Mouse (Mus musculus) neural tube, embryonic 13.5 days (tissue): ENCODE results near the gene Tpt1. TPM values are rescaled to one million over a fixed set of nuclear protein-coding genes. Genes with fewer than 3 reads are reported as not detected.
A peak's percentile ranks its signal among the peaks of the same experiment; 100 is the strongest.
"Not testable (repeated sequence)": the region's sequence is repeated elsewhere in the genome, so short reads cannot be mapped to it uniquely, and the experiment has no call there.

Experiments used
- ATAC-seq: fragments of 200-750 bp; cut with Nextera tagmentation; 2 replicates; pipeline ENCODE4 v1.8.0; 2017; ENCODE audit warnings: low read depth, mild to moderate bottlenecking, moderate TSS enrichment, moderate library complexity
- H3K27ac ChIP-seq: fragments of 300-500 bp; sonication (generic); replicated peaks from 2 replicates; pipeline ENCODE4 v1.5.1; 2015; ENCODE audit warnings: moderate library complexity, mild to moderate bottlenecking, inconsistent platforms
- H3K27me3 ChIP-seq: fragments of 300-500 bp; sonication (generic); 2 replicates; pipeline ENCODE4 v1.6.1; 2015; ENCODE audit warnings: mild to moderate bottlenecking, inconsistent platforms
- H3K36me3 ChIP-seq: fragments of 300-500 bp; sonication (generic); 2 replicates; pipeline ENCODE4 v1.6.1; 2015; ENCODE audit warnings: mild to moderate bottlenecking, inconsistent platforms
- H3K4me1 ChIP-seq: fragments of 300-500 bp; sonication (generic); replicated peaks from 2 replicates; pipeline ENCODE4 v1.6.1; 2015; ENCODE audit warnings: inconsistent platforms
- H3K4me2 ChIP-seq: fragments of 300-500 bp; sonication (generic); 2 replicates; pipeline ENCODE4 v1.6.1; 2015; ENCODE audit warnings: inconsistent platforms, mild to moderate bottlenecking, moderate library complexity
- H3K4me3 ChIP-seq: fragments of 300-500 bp; sonication (generic); 2 replicates; pipeline ENCODE4 v1.5.1; 2015; ENCODE audit warnings: mild to moderate bottlenecking, inconsistent platforms
- H3K9ac ChIP-seq: fragments of 300-500 bp; sonication (generic); 2 replicates; pipeline ENCODE4 v1.6.1; 2015; ENCODE audit warnings: moderate library complexity, mild to moderate bottlenecking, inconsistent platforms
- H3K9me3 ChIP-seq: fragments of 300-500 bp; sonication (generic); 2 replicates; pipeline ENCODE4 v1.6.1; 2016; ENCODE audit warnings: inconsistent platforms
- WGBS: fragments of 180-500 bp; shearing (Covaris S2); methylation state at CpG from one replicate; pipeline ENCODE4 v1.1.7; 2015; 5-methylcytosine and 5-hydroxymethylcytosine counted together
- polyA plus RNA-seq: library from polyadenylated mRNA; unstranded; fragments of >200 nt; fragmentation: Nextera tagmentation; extraction: Ambion mirVana; gene quantifications from 2 replicates; pipeline ENCODE4 v1.2.1, GENCODE M21; 2015

The Tpt1 gene
- polyA plus RNA-seq, 1 experiment from 2014 or later, result 917 TPM

GRCm38 (mm10) chr14:75829817-75830216 lies 15.1 kb upstream of the Tpt1 start:
- H3K4me2 ChIP-seq, H3K9ac ChIP-seq, H3K27ac ChIP-seq, H3K4me3 ChIP-seq, ATAC-seq, H3K9me3 ChIP-seq, H3K36me3 ChIP-seq: not testable (repeated sequence)
- Histone ChIP-seq H3K4me1 (peaks cover 29% of the 10 kb centered on the region), H3K27me3 (peaks cover 20% of the 10 kb centered on the region)
- 65% methylated on average over 14 of the region's 14 CpGs for WGBS

DNA sequence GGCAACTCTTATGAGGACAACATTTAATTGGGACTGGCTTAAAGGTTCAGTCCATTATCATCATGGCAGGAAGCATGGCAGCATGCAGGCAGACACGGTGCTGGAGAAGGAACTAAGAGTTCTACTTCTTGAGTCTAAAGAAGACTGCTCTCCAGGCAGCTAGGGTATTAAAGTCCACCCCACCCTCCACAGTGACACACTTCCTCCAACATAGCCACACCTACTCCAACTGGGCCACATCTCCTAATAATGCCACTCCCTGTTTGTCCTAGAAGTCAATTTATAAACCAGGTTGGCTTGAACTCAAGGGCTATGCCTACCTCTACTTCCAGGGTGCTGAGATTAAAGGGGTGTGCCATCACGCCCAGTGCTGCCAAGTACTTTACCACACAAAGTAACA lies 12.9 kb upstream of the Tpt1 start:
- H3K9me3 ChIP-seq, result no peaks in the 10 kb centered on the region
- no peak overlapping the region for H3K4me2 ChIP-seq
- H3K27me3 ChIP-seq, result peaks cover 20% of the 10 kb centered on the region
- no peak for ATAC-seq
- H3K27ac ChIP-seq, result no peak overlapping the region
- H3K9ac ChIP-seq, result no peak overlapping the region
- H3K36me3 ChIP-seq, result no peaks in the 10 kb centered on the region
- WGBS, result 97% methylated on average over 2 of the region's 2 CpGs
- H3K4me3 ChIP-seq, result no peak overlapping the region
- H3K4me1 ChIP-seq, result peaks cover 37% of the 10 kb centered on the region

DNA sequence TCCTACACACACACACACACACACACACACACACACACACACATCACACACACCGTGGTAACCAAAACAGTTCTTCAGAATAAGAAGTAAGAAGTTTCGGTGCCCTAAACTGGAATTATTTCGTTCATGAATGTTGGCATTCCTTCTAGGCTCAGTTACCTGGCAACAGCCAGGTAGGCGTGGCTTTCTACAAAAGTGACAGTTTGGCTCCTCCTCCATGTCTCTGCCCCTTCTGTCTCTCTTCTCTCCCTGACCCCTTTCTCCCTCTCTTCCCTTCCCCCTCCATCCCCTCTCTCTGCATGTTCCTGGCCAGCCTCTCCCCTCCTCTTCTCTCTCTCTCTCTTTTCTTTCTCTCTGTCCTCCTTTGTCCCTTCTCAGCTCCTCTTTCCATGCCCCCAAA lies 11.9 kb upstream of the Tpt1 start:
- H3K36me3 ChIP-seq, result no peaks in the 10 kb centered on the region
- no peak overlapping the region for H3K9ac ChIP-seq
- no peak overlapping the region for H3K4me3 ChIP-seq
- no peak overlapping the region for H3K27ac ChIP-seq
- peaks cover 37% of the 10 kb centered on the region for H3K4me1 ChIP-seq
- 30% methylated on average over 4 of the region's 4 CpGs for WGBS
- peak overlapping the region; percentile 72 for H3K4me2 ChIP-seq
- H3K9me3 ChIP-seq, result no peaks in the 10 kb centered on the region
- no peak for ATAC-seq
- H3K27me3 ChIP-seq, result peaks cover 10% of the 10 kb centered on the region

DNA sequence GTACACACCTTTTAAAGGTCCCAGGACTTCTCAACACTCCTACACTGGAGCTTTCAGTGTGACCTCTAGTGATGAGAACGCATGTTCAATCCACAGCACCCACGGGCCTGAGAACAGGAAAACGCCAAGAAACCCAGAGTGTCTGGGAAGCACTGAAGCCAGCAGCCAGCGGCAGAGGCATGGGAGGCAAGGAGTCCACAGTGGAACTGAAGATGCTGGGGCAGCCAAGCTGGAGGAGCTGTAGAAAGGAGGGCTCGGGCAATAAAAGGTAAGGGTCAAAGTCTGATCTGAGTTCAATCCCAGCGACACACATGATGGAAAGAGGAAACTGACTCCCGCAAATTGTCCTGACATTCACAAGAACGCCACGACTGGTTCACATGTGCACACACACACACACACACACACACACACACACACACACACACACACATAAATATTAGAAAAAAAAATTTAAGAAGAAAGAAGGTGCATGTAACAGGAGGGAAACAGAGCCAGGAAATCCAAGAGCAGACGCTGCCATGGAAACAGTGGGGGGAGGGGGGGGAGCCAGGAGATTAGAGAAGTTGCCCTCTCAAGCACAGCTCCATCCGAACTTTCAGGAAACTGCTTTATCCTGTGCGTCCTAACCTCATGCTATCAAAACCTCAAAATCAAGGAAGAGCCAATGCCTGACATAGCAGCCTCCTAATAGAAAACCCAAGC lies 11.2 kb upstream of the Tpt1 start:
- Histone ChIP-seq H3K9ac (peak overlapping the region; percentile 72), H3K36me3 (no peaks in the 10 kb centered on the region), H3K27me3 (peaks cover 3% of the 10 kb centered on the region; the same call in 1 of the 2 replicates), H3K27ac (peak overlapping the region; percentile 85), H3K4me1 (peaks cover 31% of the 10 kb centered on the region), H3K4me3 (peak overlapping the region; percentile 41), H3K9me3 (no peaks in the 10 kb centered on the region), H3K4me2 (peak overlapping the region; percentile 72)
- ATAC-seq, result peak; percentile 24
- 15% methylated on average over 12 of the region's 12 CpGs for WGBS

DNA sequence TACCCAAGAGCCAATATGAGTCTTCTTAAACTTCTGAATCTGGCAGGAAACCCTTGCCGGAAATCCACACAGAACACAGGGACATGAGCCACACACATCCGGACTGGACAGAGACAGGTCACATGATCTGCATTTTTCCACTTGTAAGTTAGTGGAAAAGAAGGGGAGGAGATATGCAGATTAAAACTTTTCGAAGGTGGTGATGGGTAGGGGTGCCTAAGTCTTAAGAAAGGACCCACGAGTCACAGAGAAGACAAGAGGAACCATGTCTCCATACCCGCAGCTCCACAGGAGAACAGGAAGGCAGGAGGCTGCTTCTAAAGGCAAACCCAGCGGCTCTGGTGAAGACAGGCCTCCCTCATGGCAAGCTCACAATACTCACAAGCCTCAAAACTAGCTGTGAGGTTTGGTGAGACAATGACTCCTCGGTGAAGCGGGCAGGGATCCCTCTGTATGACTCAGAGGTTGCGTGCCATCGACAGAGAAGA lies 10.6 kb upstream of the Tpt1 start:
- peak overlapping the region; percentile 72 for H3K4me2 ChIP-seq
- peak overlapping the region; percentile 72 for H3K9ac ChIP-seq
- no peaks in the 10 kb centered on the region for H3K36me3 ChIP-seq
- peak overlapping the region; percentile 41 for H3K4me3 ChIP-seq
- no peaks in the 10 kb centered on the region for H3K9me3 ChIP-seq
- H3K27me3 ChIP-seq, result no peaks in the 10 kb centered on the region
- peaks cover 25% of the 10 kb centered on the region for H3K4me1 ChIP-seq
- peak; percentile 80 for ATAC-seq
- H3K27ac ChIP-seq, result peak overlapping the region; percentile 85
- under 1% methylated on average over 10 of the region's 10 CpGs for WGBS

GRCm38 (mm10) chr14:75834739-75835381 lies 10.0 kb upstream of the Tpt1 start:
- H3K9me3 ChIP-seq, result no peaks in the 10 kb centered on the region
- no peaks in the 10 kb centered on the region for H3K27me3 ChIP-seq
- H3K4me2 ChIP-seq, result peak overlapping the region; percentile 72
- H3K4me3 ChIP-seq, result peak overlapping the region; percentile 41
- H3K36me3 ChIP-seq, result no peaks in the 10 kb centered on the region
- under 1% methylated on average over 16 of the region's 16 CpGs for WGBS
- H3K4me1 ChIP-seq, result peaks cover 25% of the 10 kb centered on the region
- peak; percentile 25 for ATAC-seq
- H3K9ac ChIP-seq, result peak overlapping the region; percentile 72
- peak overlapping the region; percentile 85 for H3K27ac ChIP-seq

GRCm38 (mm10) chr14:75836579-75836978 lies 8.3 kb upstream of the Tpt1 start:
- Histone ChIP-seq H3K4me2 (no peak overlapping the region), H3K4me1 (peaks cover 25% of the 10 kb centered on the region), H3K4me3 (no peak overlapping the region), H3K9ac (no peak overlapping the region), H3K9me3 (no peaks in the 10 kb centered on the region), H3K27ac (no peak overlapping the region), H3K27me3 (no peaks in the 10 kb centered on the region), H3K36me3 (no peaks in the 10 kb centered on the region)
- WGBS, result 96% methylated on average over 3 of the region's 3 CpGs
- ATAC-seq, result no peak

DNA sequence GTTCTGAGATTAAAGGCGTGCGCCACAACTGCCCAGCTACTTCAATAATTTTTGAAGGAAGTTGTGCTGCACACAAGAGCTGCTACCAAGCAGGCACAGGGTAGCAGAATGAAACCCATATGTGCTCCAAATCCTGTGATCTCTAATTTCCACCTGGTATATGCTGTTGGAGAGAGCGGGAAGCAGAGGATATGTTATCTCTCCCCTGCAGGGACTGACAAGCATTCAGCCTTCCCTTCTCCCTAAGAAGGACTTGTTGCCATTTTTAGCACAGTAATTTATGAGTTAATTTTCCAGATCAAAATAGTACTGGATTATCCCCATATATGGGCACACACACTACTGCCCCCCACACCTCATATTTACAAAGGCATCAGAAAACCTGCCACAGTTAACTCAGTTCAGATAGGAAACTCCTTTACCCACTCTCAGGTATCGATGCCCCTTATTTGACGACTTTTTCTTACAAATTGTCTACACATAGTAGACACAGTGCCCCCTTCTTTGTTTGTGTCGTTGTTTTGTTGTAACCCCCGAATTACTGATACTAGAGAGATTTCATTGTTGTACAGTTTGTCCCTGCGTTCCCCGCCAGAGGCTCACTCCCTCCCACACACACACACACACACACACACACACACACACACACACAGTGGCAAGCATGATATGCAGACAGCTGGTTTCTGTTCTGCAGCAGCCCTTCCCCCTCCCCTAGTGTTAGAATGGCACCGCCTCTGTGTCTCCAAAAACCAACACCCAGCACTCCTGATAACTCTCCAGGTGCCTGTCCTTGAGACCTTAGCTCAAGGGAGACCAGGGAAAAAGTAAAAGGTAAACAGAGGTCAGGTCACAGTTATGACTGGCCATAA lies 7.6 kb upstream of the Tpt1 start:
- H3K4me3 ChIP-seq, result no peak overlapping the region
- no peaks in the 10 kb centered on the region for H3K36me3 ChIP-seq
- no peaks in the 10 kb centered on the region for H3K9me3 ChIP-seq
- H3K4me1 ChIP-seq, result peaks cover 25% of the 10 kb centered on the region
- 80% methylated on average over 10 of the region's 10 CpGs for WGBS
- no peaks in the 10 kb centered on the region for H3K27me3 ChIP-seq
- ATAC-seq, result no peak
- H3K4me2 ChIP-seq, result no peak overlapping the region
- H3K27ac ChIP-seq, result no peak overlapping the region
- no peak overlapping the region for H3K9ac ChIP-seq

- not testable (repeated sequence) for H3K36me3 ChIP-seq, H3K27me3 ChIP-seq, H3K4me3 ChIP-seq, ATAC-seq, H3K4me2 ChIP-seq, H3K9me3 ChIP-seq, H3K27ac ChIP-seq, H3K9ac ChIP-seq
- 78% methylated on average over 2 of the region's 2 CpGs for WGBS
- peaks cover 17% of the 10 kb centered on the region for H3K4me1 ChIP-seq
These were observed 3.1 kb upstream of the Tpt1 start for GRCm38 (mm10) chr14:75841758-75842157.

- no peak for ATAC-seq
- peaks cover 27% of the 10 kb centered on the region for H3K36me3 ChIP-seq
- peak overlapping the region; percentile 96 for H3K9ac ChIP-seq
- H3K4me1 ChIP-seq, result peaks cover 40% of the 10 kb centered on the region
- peak overlapping the region; percentile 73 for H3K4me3 ChIP-seq
- 7% methylated on average over 14 of the region's 14 CpGs for WGBS
- H3K9me3 ChIP-seq, result no peaks in the 10 kb centered on the region
- peak overlapping the region; percentile 74 for H3K4me2 ChIP-seq
- H3K27me3 ChIP-seq, result no peaks in the 10 kb centered on the region
- H3K27ac ChIP-seq, result peak overlapping the region; percentile 99
These were observed 690 bp upstream of the Tpt1 start for GRCm38 (mm10) chr14:75844111-75844695.

GRCm38 (mm10) chr14:75845698-75846115 lies 814 bp downstream of the Tpt1 start:
- peak; percentile 66 for ATAC-seq
- peak overlapping the region; percentile 73 for H3K4me3 ChIP-seq

More at GRCm38 (mm10) chr14:75845698-75846115, 814 bp downstream of the Tpt1 start:
- Histone ChIP-seq H3K4me1 (peaks cover 47% of the 10 kb centered on the region), H3K27ac (peak overlapping the region; percentile 99), H3K36me3 (peaks cover 42% of the 10 kb centered on the region), H3K4me2 (peak overlapping the region; percentile 66), H3K9ac (peak overlapping the region; percentile 96), H3K9me3 (no peaks in the 10 kb centered on the region), H3K27me3 (no peaks in the 10 kb centered on the region)
- under 1% methylated on average over 40 of the region's 40 CpGs for WGBS
